Mouse (Mus musculus): ENCODE measurements around the gene Sorcs2. TPM values are rescaled to one million over a fixed set of nuclear protein-coding genes. Genes with fewer than 3 reads are reported as not detected.

The Sorcs2 gene
- polyA plus RNA-seq, 1 experiment, result 2.5 TPM

GRCm38 (mm10) chr5:36055876-36056275, 342.1 kb downstream of the Sorcs2 start:
- no peak for TF ChIP-seq POLR2A (IDR thresholded peaks at IDR 0.05; ENCODE audit: borderline replicate concordance, control insufficient read depth, low read depth, low read length)
- TF ChIP-seq CTCF (IDR thresholded peaks at IDR 0.05; ENCODE audit: control insufficient read depth, insufficient read depth, low read length), result no peak
- no peak overlapping the region for H3K27ac ChIP-seq (ENCODE audit: control insufficient read depth, insufficient read depth, low read depth, low read length, poor library complexity)
- 84% methylated on average over 14 of the region's 14 CpGs for WGBS
- H3K4me3 ChIP-seq (replicated peaks; ENCODE audit: control insufficient read depth, low read depth, low read length), result no peak overlapping the region
- H3K4me1 ChIP-seq (ENCODE audit: control insufficient read depth, insufficient read depth, low read length), result no peaks in the 10 kb centered on the region

- Histone ChIP-seq H3K4me1 (ENCODE audit: control insufficient read depth, insufficient read depth, low read length) (no peaks in the 10 kb centered on the region), H3K4me3 (replicated peaks; ENCODE audit: control insufficient read depth, low read depth, low read length) (no peak overlapping the region), H3K27ac (ENCODE audit: control insufficient read depth, insufficient read depth, low read depth, low read length, poor library complexity) (no peak overlapping the region)
- 73% methylated on average over 3 of the region's 3 CpGs for WGBS
- TF ChIP-seq POLR2A (IDR thresholded peaks at IDR 0.05; ENCODE audit: borderline replicate concordance, control insufficient read depth, low read depth, low read length) (no peak), CTCF (IDR thresholded peaks at IDR 0.05; ENCODE audit: control insufficient read depth, insufficient read depth, low read length) (peak; percentile 5; the same call in 1 of the 2 replicates)
Observed at GRCm38 (mm10) chr5:36054498-36054897, 343.4 kb downstream of the Sorcs2 start.

- WGBS, result 93% methylated on average over 2 of the region's 2 CpGs
- Histone ChIP-seq H3K4me3 (replicated peaks; ENCODE audit: control insufficient read depth, low read depth, low read length) (no peak overlapping the region), H3K27ac (ENCODE audit: control insufficient read depth, insufficient read depth, low read depth, low read length, poor library complexity) (no peak overlapping the region), H3K4me1 (ENCODE audit: control insufficient read depth, insufficient read depth, low read length) (no peaks in the 10 kb centered on the region)
- TF ChIP-seq POLR2A (IDR thresholded peaks at IDR 0.05; ENCODE audit: borderline replicate concordance, control insufficient read depth, low read depth, low read length) (no peak), CTCF (IDR thresholded peaks at IDR 0.05; ENCODE audit: control insufficient read depth, insufficient read depth, low read length) (no peak)
Observed at GRCm38 (mm10) chr5:36043154-36043553, 354.8 kb downstream of the Sorcs2 start.

- Histone ChIP-seq H3K4me1 (ENCODE audit: control insufficient read depth, insufficient read depth, low read length) (no peaks in the 10 kb centered on the region), H3K27ac (ENCODE audit: control insufficient read depth, insufficient read depth, low read depth, low read length, poor library complexity) (no peak overlapping the region), H3K4me3 (replicated peaks; ENCODE audit: control insufficient read depth, low read depth, low read length) (no peak overlapping the region)
- WGBS, result 62% methylated on average over 6 of the region's 6 CpGs
- TF ChIP-seq POLR2A (IDR thresholded peaks at IDR 0.05; ENCODE audit: borderline replicate concordance, control insufficient read depth, low read depth, low read length), result no peak
- no peak for TF ChIP-seq CTCF (IDR thresholded peaks at IDR 0.05; ENCODE audit: control insufficient read depth, insufficient read depth, low read length)
Observed at GRCm38 (mm10) chr5:36041756-36042155, 356.2 kb downstream of the Sorcs2 start.

GRCm38 (mm10) chr5:36041236-36041562, 356.7 kb downstream of the Sorcs2 start:
- no peak overlapping the region for H3K27ac ChIP-seq (ENCODE audit: control insufficient read depth, insufficient read depth, low read depth, low read length, poor library complexity)
- TF ChIP-seq POLR2A (IDR thresholded peaks at IDR 0.05; ENCODE audit: borderline replicate concordance, control insufficient read depth, low read depth, low read length), result no peak
- TF ChIP-seq CTCF (IDR thresholded peaks at IDR 0.05; ENCODE audit: control insufficient read depth, insufficient read depth, low read length), result no peak
- no peak overlapping the region for H3K4me3 ChIP-seq (replicated peaks; ENCODE audit: control insufficient read depth, low read depth, low read length)
- no peaks in the 10 kb centered on the region for H3K4me1 ChIP-seq (ENCODE audit: control insufficient read depth, insufficient read depth, low read length)

GRCm38 (mm10) chr5:36040398-36041235, 357.3 kb downstream of the Sorcs2 start:
- no peak overlapping the region for H3K4me3 ChIP-seq (replicated peaks; ENCODE audit: control insufficient read depth, low read depth, low read length)
- H3K4me1 ChIP-seq (ENCODE audit: control insufficient read depth, insufficient read depth, low read length), result no peaks in the 10 kb centered on the region
- H3K27ac ChIP-seq (ENCODE audit: control insufficient read depth, insufficient read depth, low read depth, low read length, poor library complexity), result no peak overlapping the region
- WGBS, result 43% methylated on average over 13 of the region's 13 CpGs
- TF ChIP-seq CTCF (IDR thresholded peaks at IDR 0.05; ENCODE audit: control insufficient read depth, insufficient read depth, low read length), result no peak
- no peak for TF ChIP-seq POLR2A (IDR thresholded peaks at IDR 0.05; ENCODE audit: borderline replicate concordance, control insufficient read depth, low read depth, low read length)

- WGBS, result 92% methylated on average over 5 of the region's 5 CpGs
- Histone ChIP-seq H3K27ac (ENCODE audit: control insufficient read depth, insufficient read depth, low read depth, low read length, poor library complexity) (no peak overlapping the region), H3K4me3 (replicated peaks; ENCODE audit: control insufficient read depth, low read depth, low read length) (no peak overlapping the region), H3K4me1 (ENCODE audit: control insufficient read depth, insufficient read depth, low read length) (no peaks in the 10 kb centered on the region)
- no peak for TF ChIP-seq POLR2A (IDR thresholded peaks at IDR 0.05; ENCODE audit: borderline replicate concordance, control insufficient read depth, low read depth, low read length)
- no peak for TF ChIP-seq CTCF (IDR thresholded peaks at IDR 0.05; ENCODE audit: control insufficient read depth, insufficient read depth, low read length)
Observed at GRCm38 (mm10) chr5:36039596-36039995, 358.3 kb downstream of the Sorcs2 start.

- WGBS, result 47% methylated on average over 8 of the region's 8 CpGs
- Histone ChIP-seq H3K4me3 (replicated peaks; ENCODE audit: control insufficient read depth, low read depth, low read length) (no peak overlapping the region), H3K4me1 (ENCODE audit: control insufficient read depth, insufficient read depth, low read length) (no peaks in the 10 kb centered on the region), H3K27ac (ENCODE audit: control insufficient read depth, insufficient read depth, low read depth, low read length, poor library complexity) (no peak overlapping the region)
- TF ChIP-seq CTCF (IDR thresholded peaks at IDR 0.05; ENCODE audit: control insufficient read depth, insufficient read depth, low read length) (0 out of 2 replicates have a peak, but pooled peaks have one; percentile 31), POLR2A (IDR thresholded peaks at IDR 0.05; ENCODE audit: borderline replicate concordance, control insufficient read depth, low read depth, low read length) (no peak)
Observed at GRCm38 (mm10) chr5:36033531-36034426, 364.2 kb downstream of the Sorcs2 start.
